Mouse (Mus musculus) CH12.LX (cell line): ENCODE measurements at regions not wholly inside any gene's neighbourhood (a gene's known extent, or its start where the extent isn't known, plus 50 kb on each side); places are given as distances from the start of the nearest gene placed in this dataset.

Experiments
- DNase-seq: peaks from one replicate; pipeline ENCODE4 v3.0.0-alpha.2; 2013; ENCODE audit errors: extremely low read depth
- H3K27ac ChIP-seq: 2 replicates; pipeline ENCODE4 v1.5.1; 2012; ENCODE audit warnings: low read depth, mild to moderate bottlenecking, control low read depth, moderate library complexity; ENCODE audit not compliant: insufficient read depth
- H3K27me3 ChIP-seq: replicated peaks from 2 replicates; pipeline ENCODE3; 2012; ENCODE audit warnings: inconsistent platforms
- H3K36me3 ChIP-seq, 2 experiments: replicated peaks in 1 of 2; 2 replicates each; pipeline versions ENCODE3 to v1.6.1; 2012; ENCODE audit warnings: inconsistent platforms in 1 of 2, low read length in 1 of 2, mild to moderate bottlenecking in 1 of 2, mixed read lengths in 1 of 2, moderate library complexity in 1 of 2; ENCODE audit not compliant: control insufficient read depth in 1 of 2, insufficient read depth in 1 of 2
- H3K4me1 ChIP-seq, 2 experiments: 2 replicates each; pipeline ENCODE4 v1.6.1; 2012; ENCODE audit warnings: inconsistent platforms in 1 of 2, moderate library complexity in 1 of 2; ENCODE audit not compliant: insufficient read depth in 2 of 2, control insufficient read depth in 1 of 2
- H3K4me2 ChIP-seq: 2 replicates; pipeline ENCODE4 v1.6.1; 2012; ENCODE audit warnings: low read depth, mild to moderate bottlenecking, control low read depth; ENCODE audit not compliant: poor library complexity, insufficient read depth, severe bottlenecking
- H3K4me3 ChIP-seq, 3 experiments: fragments of 150-350 bp in 1 of 3; sonication (generic) in 1 of 3; replicated peaks in 1 of 3; 2 replicates each; pipeline versions ENCODE3 to v1.5.1; 2011 to 2012; ENCODE audit warnings: low read depth in 2 of 3, low read length in 2 of 3, mild to moderate bottlenecking in 2 of 3, moderate library complexity in 2 of 3, control low read depth in 1 of 3, improper control_type of control experiment in 1 of 3, inconsistent platforms in 1 of 3, mixed read lengths in 1 of 3; ENCODE audit not compliant: poor library complexity in 1 of 3
- H3K79me2 ChIP-seq: replicated peaks from 2 replicates; pipeline ENCODE4 v1.6.1; 2012; ENCODE audit warnings: mild to moderate bottlenecking, moderate library complexity; ENCODE audit not compliant: control insufficient read depth, poor library complexity, insufficient read depth, severe bottlenecking; ENCODE audit errors: extremely low read depth
- H3K9ac ChIP-seq: 2 replicates; pipeline ENCODE4 v1.6.1; 2012; ENCODE audit warnings: low read depth, mild to moderate bottlenecking, control low read depth, moderate library complexity; ENCODE audit not compliant: insufficient read depth
- H3K9me3 ChIP-seq: replicated peaks from 2 replicates; pipeline ENCODE3; 2012; ENCODE audit warnings: low read length, inconsistent platforms, mixed read lengths
- E2F4 ChIP-seq: IDR thresholded peaks from 2 replicates; pipeline ENCODE4 v1.6.1; 2011; ENCODE audit warnings: low read depth, low read length, improper control_type of control experiment; ENCODE audit not compliant: insufficient replicate concordance
- ELF1 ChIP-seq: IDR thresholded peaks from 2 replicates; pipeline ENCODE4 v1.6.1; 2014; ENCODE audit warnings: low read depth, mild to moderate bottlenecking, inconsistent platforms, low read length, improper control_type of control experiment
- EP300 ChIP-seq: IDR thresholded peaks from 2 replicates; pipeline ENCODE4 v1.6.1; 2011; ENCODE audit warnings: low read length, improper control_type of control experiment
- ETS1 ChIP-seq: conservative IDR thresholded peaks from 2 replicates; pipeline ENCODE4 v1.6.1; 2012; ENCODE audit warnings: low read depth, mild to moderate bottlenecking, inconsistent platforms, low read length, improper control_type of control experiment, moderate library complexity
- HCFC1 ChIP-seq: IDR thresholded peaks from 2 replicates; pipeline ENCODE4 v1.6.1; 2012; ENCODE audit warnings: low read depth, mild to moderate bottlenecking, inconsistent platforms, low read length, improper control_type of control experiment
- JUN ChIP-seq: IDR thresholded peaks from 2 replicates; pipeline ENCODE4 v1.6.1; 2011; ENCODE audit warnings: low read depth, mild to moderate bottlenecking, low read length, improper control_type of control experiment, moderate library complexity; ENCODE audit not compliant: insufficient read depth
- MAFK ChIP-seq: IDR thresholded peaks from 2 replicates; pipeline ENCODE4 v1.6.1; 2011; ENCODE audit warnings: low read length, improper control_type of control experiment; ENCODE audit not compliant: insufficient replicate concordance
- MAX ChIP-seq: IDR thresholded peaks from 2 replicates; pipeline ENCODE4 v1.6.1; 2011; ENCODE audit warnings: low read length, improper control_type of control experiment
- POLR2AphosphoS2 ChIP-seq: IDR thresholded peaks from 2 replicates; pipeline ENCODE4 v1.6.1; 2011; ENCODE audit warnings: low read depth, low read length, improper control_type of control experiment
- RAD21 ChIP-seq: IDR thresholded peaks from 2 replicates; pipeline ENCODE4 v1.6.1; 2011; ENCODE audit warnings: low read depth, mild to moderate bottlenecking, low read length, improper control_type of control experiment, moderate library complexity
- RCOR1 ChIP-seq: conservative IDR thresholded peaks from 2 replicates; pipeline ENCODE4 v1.6.1; 2012; ENCODE audit warnings: low read depth, mild to moderate bottlenecking, inconsistent platforms, low read length, improper control_type of control experiment
- TBP ChIP-seq: conservative IDR thresholded peaks from 2 replicates; pipeline ENCODE4 v1.6.1; 2011; ENCODE audit warnings: low read depth, low read length, improper control_type of control experiment
- TCF12 ChIP-seq: IDR thresholded peaks from 2 replicates; pipeline ENCODE4 v1.6.1; 2014; ENCODE audit warnings: low read depth, mild to moderate bottlenecking, inconsistent platforms, low read length, improper control_type of control experiment
- USF1 ChIP-seq: IDR thresholded peaks from 2 replicates; pipeline ENCODE4 v1.6.1; 2014; ENCODE audit warnings: low read depth, mild to moderate bottlenecking, inconsistent platforms, low read length, improper control_type of control experiment
- ZC3H11A ChIP-seq: IDR thresholded peaks from 2 replicates; pipeline ENCODE4 v1.6.1; 2012; ENCODE audit warnings: low read depth, mild to moderate bottlenecking, inconsistent platforms, low read length, improper control_type of control experiment
- ZKSCAN1 ChIP-seq: IDR thresholded peaks from 2 replicates; pipeline ENCODE4 v1.6.1; 2012; ENCODE audit warnings: low read depth, inconsistent platforms, low read length, improper control_type of control experiment, borderline replicate concordance
- ZMIZ1 ChIP-seq: IDR thresholded peaks from 2 replicates; pipeline ENCODE4 v1.6.1; 2012; ENCODE audit warnings: low read depth, mild to moderate bottlenecking, inconsistent platforms, low read length, improper control_type of control experiment
- dilution Hi-C: fragments of 300-500 bp; cut with MboI; formaldehyde crosslinking; loops from 2 replicates; pipeline ENCODE4 v1.14.3; 2020; ENCODE audit warnings: low sequenced_read_pairs; ENCODE audit not compliant: extremely low pct_unique_long_range_greater_than_20kb, extremely low pct_ligation_motif_present
- in situ Hi-C: fragments of 300-500 bp; cut with MboI; formaldehyde crosslinking; loops from 3 replicates; pipeline ENCODE4 v1.14.3; 2019; ENCODE audit warnings: low sequenced_read_pairs, low pct_ligation_motif_present, low pct_unique_long_range_greater_than_20kb, mixed read lengths

DNA sequence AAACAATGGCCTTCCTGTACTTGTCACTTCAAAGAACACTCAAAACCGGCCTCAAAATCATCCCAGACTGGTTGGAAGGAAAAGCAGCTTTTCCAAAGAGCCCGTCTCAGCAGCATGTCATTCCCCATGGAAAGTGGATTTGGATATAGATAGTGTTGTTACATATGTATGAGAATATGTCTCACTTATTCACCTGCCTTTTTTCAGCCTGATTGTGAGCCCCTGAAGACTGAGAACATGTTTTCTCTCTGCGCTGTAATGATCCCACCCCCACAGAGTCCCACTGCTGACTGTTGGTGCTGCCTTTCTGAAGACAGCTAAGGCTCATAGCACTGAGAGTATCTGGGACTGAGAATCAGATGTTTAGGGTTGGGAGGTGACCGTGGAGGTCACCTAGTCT, 251.9 kb upstream of the G2e3 start:
- no peak overlapping the region for H3K9ac ChIP-seq
- H3K4me2 ChIP-seq = no peak overlapping the region
- no peak overlapping the region for H3K27ac ChIP-seq
- no peaks in the 10 kb centered on the region for H3K27me3 ChIP-seq
- no peaks in the 10 kb centered on the region for H3K4me1 ChIP-seq
- H3K4me3 ChIP-seq = no peak overlapping the region
- dilution Hi-C loops = no loop called here
- H3K36me3 ChIP-seq = no peaks in the 10 kb centered on the region
- DNase-seq = no peak
- H3K79me2 ChIP-seq = no peaks in the 10 kb centered on the region
- no peak for TF ChIP-seq TCF12
- no peak for TF ChIP-seq EP300
- in situ Hi-C loops = no loop called here
- peaks cover 56% of the 10 kb centered on the region for H3K9me3 ChIP-seq

DNA sequence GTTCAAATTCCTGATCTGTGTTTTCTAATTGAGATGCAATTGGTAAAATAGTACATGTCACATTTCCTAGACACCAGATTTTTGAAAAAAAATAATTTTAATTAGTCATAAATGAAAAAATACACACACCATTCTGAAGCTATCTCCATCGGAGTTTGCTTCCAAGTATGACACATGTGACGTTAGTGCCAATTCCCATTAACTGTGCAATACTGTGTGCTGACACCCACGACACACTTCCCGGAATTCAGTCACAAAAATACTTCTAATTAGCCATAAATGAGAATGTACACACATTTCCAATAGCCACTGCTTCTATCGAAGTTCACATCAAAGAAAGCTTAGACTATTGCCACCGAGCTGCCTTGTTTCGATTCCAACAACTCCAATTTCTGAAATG, 258.5 kb upstream of the G2e3 start:
- Histone ChIP-seq H3K4me2 (no peak overlapping the region), H3K9ac (no peak overlapping the region), H3K79me2 (no peaks in the 10 kb centered on the region), H3K27ac (no peak overlapping the region), H3K4me1 (no peaks in the 10 kb centered on the region), H3K36me3 (no peaks in the 10 kb centered on the region), H3K27me3 (no peaks in the 10 kb centered on the region), H3K9me3 (peaks cover 51% of the 10 kb centered on the region), H3K4me3 (no peak overlapping the region)
- dilution Hi-C loops = no loop called here
- in situ Hi-C loops = no loop called here
- no peak for TF ChIP-seq ZMIZ1
- TF ChIP-seq MAFK = no peak
- no peak for TF ChIP-seq RAD21
- no peak for TF ChIP-seq HCFC1
- no peak for TF ChIP-seq ZKSCAN1
- no peak for TF ChIP-seq USF1
- no peak for TF ChIP-seq POLR2AphosphoS2
- no peak for TF ChIP-seq MAX
- no peak for TF ChIP-seq ETS1
- TF ChIP-seq ELF1 = no peak
- TF ChIP-seq RCOR1 = no peak
- TF ChIP-seq JUN = no peak
- no peak for TF ChIP-seq ZC3H11A
- no peak for DNase-seq

DNA sequence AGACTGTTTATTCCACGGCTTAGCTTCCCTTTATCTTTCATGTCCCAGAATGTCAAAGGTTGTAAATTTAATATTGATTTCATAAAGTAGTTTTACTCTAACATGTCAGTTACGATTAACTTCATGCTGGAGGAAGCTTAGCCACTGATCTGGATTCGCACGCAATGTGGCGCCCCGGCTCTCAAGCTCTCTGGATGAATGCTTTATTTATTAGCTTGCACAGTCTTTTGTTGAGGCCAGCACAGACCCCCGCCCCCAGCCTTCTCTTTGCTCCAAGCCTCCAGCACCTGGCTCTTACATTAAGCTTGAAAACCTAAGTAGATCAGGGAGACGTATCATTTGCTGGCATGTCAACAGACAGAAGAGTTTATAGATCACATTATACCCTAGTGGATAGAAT, 266.1 kb upstream of the G2e3 start:
- no peaks in the 10 kb centered on the region for H3K27me3 ChIP-seq
- peaks cover 47% of the 10 kb centered on the region for H3K9me3 ChIP-seq
- H3K79me2 ChIP-seq = no peaks in the 10 kb centered on the region
- H3K4me3 ChIP-seq = no peak overlapping the region
- no peak overlapping the region for H3K27ac ChIP-seq
- in situ Hi-C loops = no loop called here
- no peak for DNase-seq
- dilution Hi-C loops = no loop called here
- H3K4me1 ChIP-seq = no peaks in the 10 kb centered on the region
- no peaks in the 10 kb centered on the region for H3K36me3 ChIP-seq
- no peak overlapping the region for H3K9ac ChIP-seq
- H3K4me2 ChIP-seq = no peak overlapping the region
- TF ChIP-seq TBP (no peak), ELF1 (no peak), MAX (no peak), MAFK (no peak), E2F4 (no peak)
